Mouse (Mus musculus) stomach, embryonic 16.5 days (tissue): ENCODE data around the gene Rac1. TPM values are rescaled to one million over a fixed set of nuclear protein-coding genes. Genes with fewer than 3 reads are reported as not detected.

ENCODE experiments used
- ATAC-seq: fragments of 200-750 bp; cut with Nextera tagmentation; 2 replicates; pipeline ENCODE4 v1.8.0; 2017; ENCODE audit warnings: moderate number of reproducible peaks, moderate TSS enrichment; ENCODE audit not compliant: insufficient read depth, low FRiP score
- H3K27ac ChIP-seq: fragments of 300-500 bp; sonication (generic); 2 replicates; pipeline ENCODE4 v1.5.1; 2014; ENCODE audit warnings: low read length
- H3K27me3 ChIP-seq: fragments of 300-500 bp; sonication (generic); 2 replicates; pipeline ENCODE4 v1.6.1; 2014; ENCODE audit warnings: low read length, control low read depth, mixed read lengths; ENCODE audit not compliant: control insufficient read depth, insufficient read depth
- H3K36me3 ChIP-seq: fragments of 300-500 bp; sonication (generic); 2 replicates; pipeline ENCODE4 v1.6.1; 2014; ENCODE audit warnings: low read length; ENCODE audit not compliant: control insufficient read depth, insufficient read depth
- H3K4me1 ChIP-seq: fragments of 300-500 bp; sonication (generic); 2 replicates; pipeline ENCODE4 v1.6.1; 2014; ENCODE audit warnings: low read length, control low read depth, mixed read lengths; ENCODE audit not compliant: control insufficient read depth, insufficient read depth
- H3K4me2 ChIP-seq: fragments of 300-500 bp; sonication (generic); 2 replicates; pipeline ENCODE4 v1.6.1; 2014; ENCODE audit warnings: low read depth, low read length, mixed read lengths
- H3K4me3 ChIP-seq: fragments of 300-500 bp; sonication (generic); replicated peaks from 2 replicates; pipeline ENCODE4 v1.5.1; 2014; ENCODE audit warnings: mild to moderate bottlenecking, low read length
- H3K9ac ChIP-seq: fragments of 300-500 bp; sonication (generic); 2 replicates; pipeline ENCODE4 v1.6.1; 2014; ENCODE audit warnings: low read length
- H3K9me3 ChIP-seq: fragments of 300-500 bp; sonication (generic); replicated peaks from 2 replicates; pipeline ENCODE4 v1.6.1; 2016; ENCODE audit warnings: low read length, control low read depth; ENCODE audit not compliant: control insufficient read depth
- WGBS: fragments of 180-500 bp; shearing (Covaris S2); extraction: QIAGEN DNeasy Blood & Tissue Kit; methylation state at CpG from one replicate; pipeline ENCODE4 v1.1.7; 2014; 5-methylcytosine and 5-hydroxymethylcytosine counted together
- polyA plus RNA-seq: library from polyadenylated mRNA; unstranded; fragments of >200 nt; fragmentation: Nextera tagmentation; extraction: Ambion mirVana; gene quantifications from 2 replicates; pipeline ENCODE4 v1.2.1, GENCODE M21; 2015

Gene Rac1
- polyA plus RNA-seq, 1 experiment from 2014 or later = 223 TPM

DNA sequence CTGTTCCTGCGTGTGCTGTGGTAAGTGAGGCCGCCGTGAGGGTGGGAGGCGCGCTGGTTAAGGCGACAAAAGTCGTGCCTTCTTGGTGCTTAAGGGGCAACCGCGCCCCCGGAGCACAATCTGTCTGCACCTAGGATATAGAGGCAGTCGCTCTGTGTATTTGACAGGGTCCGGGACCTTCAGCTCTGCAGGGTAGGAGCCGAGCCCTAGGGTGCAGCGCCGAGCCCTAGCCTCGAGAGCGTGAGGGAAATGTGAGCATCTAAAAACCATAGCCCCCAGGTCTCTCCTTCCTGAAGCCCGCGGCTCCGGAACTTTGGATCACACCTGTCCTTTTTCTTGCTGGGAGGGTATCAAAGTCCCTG, 63.1 kb downstream of the Rac1 start:
- no peaks in the 10 kb centered on the region for H3K9me3 ChIP-seq
- peaks cover 12% of the 10 kb centered on the region for H3K4me1 ChIP-seq
- H3K4me3 ChIP-seq = peak overlapping the region; percentile 82
- peak overlapping the region; percentile 97 for H3K4me2 ChIP-seq
- H3K9ac ChIP-seq = peak overlapping the region; percentile 80
- H3K27me3 ChIP-seq = no peaks in the 10 kb centered on the region
- peak; percentile 63; the same call in 1 of the 2 replicates for ATAC-seq
- H3K27ac ChIP-seq = no peak overlapping the region
- WGBS = under 1% methylated on average over 20 of the region's 20 CpGs
- H3K36me3 ChIP-seq = peaks cover 1% of the 10 kb centered on the region; the same call in 1 of the 2 replicates

DNA sequence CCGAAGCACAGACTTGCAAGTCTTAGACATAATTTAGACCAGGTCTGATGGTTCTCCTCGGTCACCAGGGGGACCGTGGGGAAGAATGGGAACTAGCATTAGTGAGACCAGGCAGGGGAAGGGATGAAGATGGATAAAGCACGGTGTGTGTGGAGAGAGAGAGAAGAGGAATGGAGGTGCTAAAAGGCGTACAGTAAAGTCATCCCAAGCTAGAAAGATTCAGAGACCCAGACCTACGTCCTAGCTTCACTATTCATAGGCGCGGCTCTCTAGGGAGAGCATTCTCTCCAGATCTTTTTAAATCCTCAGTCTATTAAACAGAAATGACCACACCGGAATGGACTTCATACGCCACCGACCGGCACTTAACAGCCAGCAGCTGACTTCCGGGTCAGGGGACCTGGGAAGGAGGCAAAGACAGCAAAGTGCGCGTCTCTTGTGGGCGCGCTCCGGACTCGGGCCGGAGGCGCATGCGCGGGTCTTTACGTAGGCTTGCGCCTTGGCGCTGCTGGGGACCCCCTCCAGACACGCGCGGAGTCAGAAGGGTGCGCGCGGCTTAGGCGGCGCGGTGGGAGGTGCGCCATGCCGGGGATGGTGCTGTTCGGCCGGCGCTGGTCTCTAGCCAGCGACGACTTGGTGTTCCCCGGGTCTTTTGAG, 63.6 kb downstream of the Rac1 start, which contains the start of gene Daglb:
Gene Daglb, plus strand, starts transcription at position 485 of the 657 bp plus-strand sequence.
- ATAC-seq = peak; percentile 94
- Histone ChIP-seq H3K27me3 (no peaks in the 10 kb centered on the region), H3K9ac (peak within 1 kb of the TSS; percentile 80), H3K4me2 (peak within 1 kb of the TSS; percentile 97), H3K36me3 (no peaks in the 10 kb centered on the region), H3K9me3 (no peaks in the 10 kb centered on the region), H3K4me3 (peak within 1 kb of the TSS; percentile 82), H3K27ac (no peak within 1 kb of the TSS), H3K4me1 (peaks cover 12% of the 10 kb centered on the region)
- 2% methylated on average over 43 of the region's 43 CpGs for WGBS

DNA sequence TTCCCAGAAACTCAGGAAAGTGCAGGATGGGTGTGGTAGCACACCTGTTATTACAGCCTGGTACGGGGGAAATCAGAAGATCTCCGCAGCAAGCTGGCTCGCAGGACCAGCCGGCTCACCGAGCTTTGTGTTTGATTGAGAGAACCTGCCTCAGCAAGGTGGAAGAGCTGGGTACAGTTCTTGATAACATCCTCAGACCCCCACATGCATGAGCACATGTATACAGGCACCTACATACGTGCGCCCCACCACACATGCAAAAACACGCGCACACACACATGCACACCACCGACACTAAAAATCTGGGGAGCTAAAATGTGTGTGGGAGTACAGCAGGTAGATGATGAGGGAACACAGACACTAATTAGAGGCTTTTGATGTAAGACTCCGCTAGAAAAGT, 64.2 kb downstream of the Rac1 start:
- peak overlapping the region; percentile 80 for H3K9ac ChIP-seq
- no peaks in the 10 kb centered on the region for H3K9me3 ChIP-seq
- WGBS = 76% methylated on average over 11 of the region's 11 CpGs
- no peak overlapping the region for H3K27ac ChIP-seq
- no peak for ATAC-seq
- no peaks in the 10 kb centered on the region for H3K36me3 ChIP-seq
- H3K4me3 ChIP-seq = peak overlapping the region; percentile 82
- H3K27me3 ChIP-seq = no peaks in the 10 kb centered on the region
- H3K4me1 ChIP-seq = peaks cover 12% of the 10 kb centered on the region
- peak overlapping the region; percentile 97 for H3K4me2 ChIP-seq

Other genes starting within 250 kb of the Rac1 start
- gene Zfp853, start 234.4 kb downstream of the Rac1 start, polyA plus RNA-seq = 0.10 TPM in 1 of 2 replicates, not detected in the other
- gene E130309D02Rik, start 212.7 kb downstream of the Rac1 start, polyA plus RNA-seq = 24.4 and 26.1 TPM in 2 replicates
- 63.6 and 71.9 TPM in 2 replicates for gene Zdhhc4, start 198.8 kb downstream of the Rac1 start, polyA plus RNA-seq
- gene Grid2ip, start 170.7 kb downstream of the Rac1 start, polyA plus RNA-seq = 2.9 and 4.5 TPM in 2 replicates
- gene Kdelr2, start 124.2 kb downstream of the Rac1 start, polyA plus RNA-seq = 364 and 376 TPM in 2 replicates
- 10.3 and 11.5 TPM in 2 replicates for gene Daglb, start 63.5 kb downstream of the Rac1 start, polyA plus RNA-seq
- gene Cyth3, start 94.4 kb upstream of the Rac1 start, polyA plus RNA-seq = 61.8 and 74.0 TPM in 2 replicates
- gene Usp42, start 204.2 kb upstream of the Rac1 start, polyA plus RNA-seq = 13.7 and 13.9 TPM in 2 replicates